ENCODE assay signal across 20 mouse cellular contexts in genomic region chr1:163976515-163976914, GRCm38 (mm10). TPM values are rescaled to one million over a fixed set of nuclear protein-coding genes. Genes with fewer than 3 reads are reported as not detected.
DNase-seq lines count a peak whose midpoint lies in the region; ATAC-seq and TF ChIP-seq lines count a peak whose summit lies in the region.
"Had no signal": no experiment of that assay in that cellular context is flagged by ENCODE, and none has a peak within 500 bp of the region (broad histone marks: within the 10 kb centered on the region; RNA-seq: fewer than 3 reads in every experiment).

No protein-coding gene starts in this region.

- no peaks in the 10 kb centered on the region for H3K79me2 ChIP-seq in MEL (ENCODE audit: control insufficient read depth, insufficient read depth, low read length, poor library complexity)

- no peaks in the 10 kb centered on the region for H3K27me3 ChIP-seq in MEL (ENCODE audit: control insufficient read depth in 1 of 2, insufficient read depth in 2 of 2, low read length in 2 of 2)
- H3K27me3 ChIP-seq: embryonic facial prominence, embryonic 12.5 days; forebrain, embryonic 13.5 days; forebrain, embryonic 15.5 days had no signal

- ATAC-seq in monocyte, adult 5-6 weeks (replicated peaks; ENCODE audit: insufficient number of reproducible peaks, low FRiP score, low TSS enrichment, poor library complexity, severe bottlenecking), result no peak
- ATAC-seq: forebrain, embryonic 13.5 days; forebrain, embryonic 15.5 days; forebrain, postnatal 0 days had no signal

- H3K4me3 ChIP-seq in MEL (ENCODE audit: control insufficient read depth in 1 of 2, insufficient read depth in 1 of 2, low read depth in 2 of 2, low read length in 2 of 2), result no peak overlapping the region
- H3K4me3 ChIP-seq: embryonic facial prominence, embryonic 10.5 days; embryonic facial prominence, embryonic 12.5 days; forebrain, embryonic 13.5 days; forebrain, embryonic 15.5 days had no signal

- TF ChIP-seq CTCF in MEL (IDR thresholded peaks at IDR 0.05 in 2 of 3, conservative IDR thresholded peaks at IDR 0.05 in 1 of 3; ENCODE audit: control insufficient read depth in 1 of 3, insufficient read depth in 1 of 3, low read depth in 2 of 3, low read length in 3 of 3, poor library complexity in 1 of 3, severe bottlenecking in 1 of 3), result no peak

- no peak for TF ChIP-seq POLR2A in MEL (IDR thresholded peaks at IDR 0.05; ENCODE audit: control insufficient read depth in 1 of 2, insufficient read depth in 1 of 2, low read depth in 1 of 2, low read length in 2 of 2, poor library complexity in 1 of 2)

- H3K36me3 ChIP-seq in MEL (ENCODE audit: control insufficient read depth in 1 of 2, insufficient read depth in 2 of 2, low read length in 2 of 2), result peaks cover 10 to 15% of the 10 kb centered on the region in 2 experiments

- TF ChIP-seq EP300 in MEL (IDR thresholded peaks at IDR 0.05; ENCODE audit: low read depth in 1 of 2, low read length in 2 of 2), result peak; percentile 59 to 64; a peak in 3 of 4 replicates

- no peak for TF ChIP-seq RAD21 in MEL (IDR thresholded peaks at IDR 0.05; ENCODE audit: low read depth, low read length)

- H3K9ac ChIP-seq in MEL (ENCODE audit: control insufficient read depth, low read depth, low read length, poor library complexity, severe bottlenecking), result no peak overlapping the region
- H3K9ac ChIP-seq: embryonic facial prominence, embryonic 12.5 days; forebrain, embryonic 13.5 days; forebrain, embryonic 15.5 days; forebrain, postnatal 0 days had no signal

- H3K4me1 ChIP-seq in MEL (ENCODE audit: control insufficient read depth in 1 of 2, insufficient read depth in 2 of 2, low read length in 2 of 2), result peaks cover 2 to 11% of the 10 kb centered on the region in 2 experiments; a peak in 2 of 4 replicates
- H3K4me1 ChIP-seq: embryonic facial prominence, embryonic 10.5 days; embryonic facial prominence, embryonic 12.5 days; forebrain, embryonic 13.5 days; forebrain, embryonic 15.5 days had no signal

- no peak overlapping the region for H3K27ac ChIP-seq in MEL (ENCODE audit: control insufficient read depth, low read depth, low read length)
- H3K27ac ChIP-seq: embryonic facial prominence, embryonic 10.5 days; embryonic facial prominence, embryonic 12.5 days; forebrain, embryonic 13.5 days; forebrain, embryonic 15.5 days had no signal

- no peaks in the 10 kb centered on the region for H3K9me3 ChIP-seq in MEL (replicated peaks; ENCODE audit: insufficient read depth, low read length)
- H3K9me3 ChIP-seq: embryonic facial prominence, embryonic 10.5 days; embryonic facial prominence, embryonic 12.5 days; forebrain, embryonic 13.5 days; forebrain, embryonic 15.5 days had no signal

- DNase-seq in 416B (ENCODE audit: low read depth), result peak; percentile 38
- DNase-seq in A20 (ENCODE audit: low read depth, low spot score), result peak; percentile 48
- DNase-seq in MEL (ENCODE audit: low read depth, low spot score), result peak; percentile 28
- DNase-seq in gastrocnemius, postnatal 4 days (ENCODE audit: low spot score in 2 of 2), result no peak
- no peak for DNase-seq in left cerebral cortex, adult 9 months (ENCODE audit: low spot score in 2 of 2)
- DNase-seq: adrenal gland, adult 2 months; adrenal gland, postnatal 10 days; adrenal gland, postnatal 25 days; cerebellum, adult 11 months; cerebellum, adult 18-20 months; cerebellum, adult 8-10 months; cerebellum, adult 9-11 months; cerebellum, postnatal 14 days; cerebellum, postnatal 36 days; forebrain, postnatal 0 days had no signal

TF ChIP-seq in MEL, 35 proteins besides CTCF, POLR2A, EP300 and RAD21:
- TF ChIP-seq MYB (IDR thresholded peaks at IDR 0.05; ENCODE audit: low read depth, low read length) (no peak), USF1 (IDR thresholded peaks at IDR 0.05; ENCODE audit: low read depth, low read length) (no peak), ZMIZ1 (IDR thresholded peaks at IDR 0.05; ENCODE audit: low read depth, low read length) (no peak), CHD1 (IDR thresholded peaks at IDR 0.05; ENCODE audit: low read depth, low read length) (no peak), ZNF384 (IDR thresholded peaks at IDR 0.05; ENCODE audit: low read depth, low read length) (no peak), RCOR1 (IDR thresholded peaks at IDR 0.05; ENCODE audit: low read depth, low read length) (no peak), NRF1 (IDR thresholded peaks at IDR 0.05; ENCODE audit: insufficient read depth, low read depth, low read length, poor library complexity, severe bottlenecking) (no peak), TBP (IDR thresholded peaks at IDR 0.05; ENCODE audit: low read depth, low read length) (no peak), GABPA (IDR thresholded peaks at IDR 0.05; ENCODE audit: low read depth, low read length) (no peak), MYC (IDR thresholded peaks at IDR 0.05; ENCODE audit: low read depth, low read length) (no peak), HCFC1 (IDR thresholded peaks at IDR 0.05; ENCODE audit: low read depth, low read length) (no peak), MAZ (IDR thresholded peaks at IDR 0.05; ENCODE audit: low read depth, low read length) (no peak), E2F4 (IDR thresholded peaks at IDR 0.05; ENCODE audit: borderline replicate concordance, low read depth, low read length) (no peak), CHD2 (IDR thresholded peaks at IDR 0.05; ENCODE audit: low read length) (no peak), MEF2A (IDR thresholded peaks at IDR 0.05; ENCODE audit: extremely low read depth, insufficient replicate concordance, low read depth, low read length, poor library complexity, severe bottlenecking) (no peak), TCF12 (IDR thresholded peaks at IDR 0.05; ENCODE audit: low read depth, low read length) (0 out of 2 replicates have a peak, but pooled peaks have one; percentile 51), USF2 (IDR thresholded peaks at IDR 0.05; ENCODE audit: borderline replicate concordance in 1 of 2, insufficient read depth in 1 of 2, low read depth in 1 of 2, low read length in 2 of 2) (no peak), JUND (IDR thresholded peaks at IDR 0.05; ENCODE audit: low read depth, low read length) (no peak), SIN3A (IDR thresholded peaks at IDR 0.05; ENCODE audit: low read length) (peak; percentile 22; the same call in 1 of the 2 replicates), ETS1 (IDR thresholded peaks at IDR 0.05; ENCODE audit: low read depth, low read length) (peak; percentile 57; the same call in 1 of the 2 replicates), POLR2AphosphoS2 (IDR thresholded peaks at IDR 0.05; ENCODE audit: low read length) (no peak), ZKSCAN1 (IDR thresholded peaks at IDR 0.05; ENCODE audit: low read depth, low read length) (no peak), ZC3H11A (IDR thresholded peaks at IDR 0.05; ENCODE audit: low read depth, low read length) (no peak), MAFK (IDR thresholded peaks at IDR 0.05; ENCODE audit: borderline replicate concordance, low read depth, low read length) (no peak), ELF1 (IDR thresholded peaks at IDR 0.05; ENCODE audit: low read depth, low read length) (no peak), TAL1 (IDR thresholded peaks at IDR 0.05; ENCODE audit: low read length) (no peak), KAT2A (conservative IDR thresholded peaks at IDR 0.05; ENCODE audit: low read depth, low read length) (no peak), GATA1 (IDR thresholded peaks at IDR 0.05; ENCODE audit: low read depth, low read length) (peak; percentile 54; the same call in 1 of the 2 replicates), MAX (IDR thresholded peaks at IDR 0.05; ENCODE audit: low read length) (no peak), BHLHE40 (IDR thresholded peaks at IDR 0.05; ENCODE audit: borderline replicate concordance, low read depth, low read length) (no peak), UBTF (IDR thresholded peaks at IDR 0.05; ENCODE audit: borderline replicate concordance, insufficient read depth, low read depth, low read length) (no peak), NELFE (IDR thresholded peaks at IDR 0.05; ENCODE audit: low read depth, low read length) (no peak), MXI1 (IDR thresholded peaks at IDR 0.05; ENCODE audit: low read depth, low read length) (peak; percentile 37; the same call in 1 of the 2 replicates), SMC3 (IDR thresholded peaks at IDR 0.05; ENCODE audit: low read depth, low read length) (no peak), POLR2AphosphoS5 (IDR thresholded peaks at IDR 0.05; ENCODE audit: borderline replicate concordance, low read depth, low read length) (no peak)

RNA-seq across cellular contexts. Expression of gene BC055324, which starts 18.1 kb away (rescaled TPM):
- 19.2 and 21.5 TPM in 2 replicates for total RNA-seq in MEL (2012; rRNA removed)
- polyA plus RNA-seq in MEL (2012; ENCODE audit: insufficient read depth in 1 of 2, insufficient read length in 2 of 2, low read depth in 1 of 2, low replicate concordance in 2 of 2, missing spikeins in 1 of 2), result 10 to 100 TPM in 1 of 2 experiments, not detected in 1; 21.4 TPM
- 1 to 10 TPM; 4.3 to 6.0 TPM for total RNA-seq in gastrocnemius, postnatal 4 days (2021)
- total RNA-seq in monocyte, adult 5-6 weeks (2017), result 0.96 to 6.6 TPM (median 1.8 TPM) in 3 replicates

RNA-seq across cellular contexts. Expression of gene Mettl18, which starts 18.2 kb away (rescaled TPM):
- 6.9 and 7.1 TPM in 2 replicates for total RNA-seq in MEL (2012; rRNA removed)
- polyA plus RNA-seq in MEL (2012; ENCODE audit: insufficient read depth in 1 of 2, insufficient read length in 2 of 2, low read depth in 1 of 2, low replicate concordance in 2 of 2, missing spikeins in 1 of 2), result 1 to 10 TPM in 1 of 2 experiments, not detected in 1; 5.8 TPM
- 1 to 10 TPM; 2.7 to 3.9 TPM for total RNA-seq in gastrocnemius, postnatal 4 days (2021)
- total RNA-seq in monocyte, adult 5-6 weeks (2017), result 8.2 to 12.2 TPM (median 11.6 TPM) in 3 replicates

RNA-seq across cellular contexts. Expression of gene Scyl3, which starts 47.6 kb away (rescaled TPM):
- 11.0 and 12.2 TPM in 2 replicates for total RNA-seq in MEL (2012; rRNA removed)
- polyA plus RNA-seq in MEL (2012; ENCODE audit: insufficient read depth in 1 of 2, insufficient read length in 2 of 2, low read depth in 1 of 2, low replicate concordance in 2 of 2, missing spikeins in 1 of 2), result 10 to 100 TPM; 21.2 to 55.7 TPM
- 10 to 100 TPM in 1 of 2 experiments, 1 to 10 TPM in 1; 7.7 to 11.3 TPM for total RNA-seq in gastrocnemius, postnatal 4 days (2021)
- 28.1 to 42.9 TPM (median 36.1 TPM) in 3 replicates for total RNA-seq in monocyte, adult 5-6 weeks (2017)

Comparison
In these comparisons a context has a peak if more than half of its experiments do, and no peak if none do; other contexts are left out.
1. DNase-seq: peak in 416B (single experiment), A20 (single experiment) and MEL (single experiment); none in gastrocnemius, postnatal 4 days (0 of 2) and left cerebral cortex, adult 9 months (0 of 2).